Mouse (Mus musculus) forelimb bud, embryonic 11.5 days (tissue): ENCODE results near the gene Nmu.

ENCODE experiments used
- DNase-seq: peaks from one replicate; pipeline ENCODE4 v3.0.0-alpha.2; 2012; ENCODE audit warnings: low read depth, low spot score

The Nmu gene

GRCm38 (mm10) chr5:76363453-76364104 lies at the start of gene Nmu:
Gene Nmu (minus strand): TSS chr5:76363788.
- DNase-seq = no peak

GRCm38 (mm10) chr5:76411697-76412096 lies 48.1 kb upstream of the Nmu start:
- DNase-seq = no peak

- DNase-seq = no peak
Observed at GRCm38 (mm10) chr5:76394382-76394781, 30.8 kb upstream of the Nmu start.

GRCm38 (mm10) chr5:76389041-76389795 lies 25.6 kb upstream of the Nmu start:
- no peak for DNase-seq

GRCm38 (mm10) chr5:76388474-76388873 lies 24.9 kb upstream of the Nmu start:
- no peak for DNase-seq

- no peak for DNase-seq
Observed at GRCm38 (mm10) chr5:76383673-76384072, 20.1 kb upstream of the Nmu start.

- DNase-seq = no peak
Observed at GRCm38 (mm10) chr5:76381836-76382235, 18.2 kb upstream of the Nmu start.

GRCm38 (mm10) chr5:76379216-76379615 lies 15.6 kb upstream of the Nmu start:
- DNase-seq = no peak

GRCm38 (mm10) chr5:76369215-76369840 lies 5.7 kb upstream of the Nmu start:
- DNase-seq = no peak

- DNase-seq = no peak
Observed at GRCm38 (mm10) chr5:76365406-76365805, 1.8 kb upstream of the Nmu start.

GRCm38 (mm10) chr5:76360786-76361185 lies 2.8 kb downstream of the Nmu start:
- DNase-seq = no peak

GRCm38 (mm10) chr5:76360057-76360456 lies 3.5 kb downstream of the Nmu start:
- DNase-seq = no peak

GRCm38 (mm10) chr5:76351953-76352611 lies 11.5 kb downstream of the Nmu start:
- no peak for DNase-seq

GRCm38 (mm10) chr5:76351537-76351936 lies 12.1 kb downstream of the Nmu start:
- no peak for DNase-seq

GRCm38 (mm10) chr5:76346137-76346536 lies 17.5 kb downstream of the Nmu start:
- no peak for DNase-seq

GRCm38 (mm10) chr5:76340931-76341330 lies 22.7 kb downstream of the Nmu start:
- DNase-seq = no peak

GRCm38 (mm10) chr5:76337100-76337499 lies 26.5 kb downstream of the Nmu start:
- DNase-seq = no peak

GRCm38 (mm10) chr5:76333833-76334232 lies 29.8 kb downstream of the Nmu start:
- DNase-seq = no peak

- DNase-seq = no peak
Observed at GRCm38 (mm10) chr5:76330953-76331352, 32.6 kb downstream of the Nmu start, which contains the start of gene Pdcl2. Gene Pdcl2 (minus strand): TSS chr5:76331156.

- DNase-seq = no peak
Observed at GRCm38 (mm10) chr5:76327296-76327695, 36.3 kb downstream of the Nmu start.

GRCm38 (mm10) chr5:76325113-76325512 lies 38.5 kb downstream of the Nmu start:
- no peak for DNase-seq
